Mouse (Mus musculus): Measurements from ENCODE around the gene H2afz.

DNA sequence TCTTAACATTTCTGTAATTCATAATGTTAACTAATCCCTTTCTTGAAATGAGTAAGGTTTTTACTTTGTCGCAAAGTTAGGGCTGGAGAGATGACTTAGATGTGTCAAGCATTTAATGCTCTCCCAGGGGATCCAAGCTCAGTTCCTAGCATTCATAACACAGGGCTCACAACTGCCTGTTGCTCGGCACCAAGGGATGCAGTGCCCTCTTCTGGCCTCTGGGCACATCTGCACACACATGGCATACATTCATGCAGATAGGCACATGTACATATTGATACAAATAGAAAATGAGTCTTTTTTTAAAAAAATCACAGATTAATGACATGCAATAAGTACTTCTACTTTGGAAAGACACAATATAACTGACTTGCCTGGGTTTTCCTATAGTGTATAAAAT is 13.1 kb upstream of the H2afz start:
- TF ChIP-seq CTCF (IDR thresholded peaks at IDR 0.05; ENCODE audit: borderline replicate concordance, control insufficient read depth, extremely low read depth, insufficient read depth, low read length, poor library complexity): no peak
- TF ChIP-seq POLR2A (IDR thresholded peaks at IDR 0.05; ENCODE audit: control insufficient read depth, extremely low read depth, insufficient read depth, low read length, poor library complexity): no peak
